Mouse (Mus musculus) retina, postnatal 7 days (tissue): ENCODE results near the gene Uqcr10.

Experiments used
- DNase-seq: peaks from one replicate; pipeline ENCODE4 v3.0.0-alpha.2; 2012; ENCODE audit warnings: low read depth, low spot score

Gene Uqcr10

GRCm38 (mm10) chr11:4704072-4704964 lies at the start of gene Uqcr10, which contains the start of gene Zmat5:
Uqcr10 (minus strand) TSS chr11:4704342.
Zmat5 (plus strand) TSS chr11:4704678.
- peak; percentile 92 for DNase-seq

GRCm38 (mm10) chr11:4752836-4753235 lies 48.7 kb upstream of the Uqcr10 start:
- DNase-seq = no peak

- no peak for DNase-seq
Observed at GRCm38 (mm10) chr11:4750263-4750662, 46.1 kb upstream of the Uqcr10 start.

- DNase-seq = no peak
Observed at GRCm38 (mm10) chr11:4747285-4747684, 43.1 kb upstream of the Uqcr10 start.

GRCm38 (mm10) chr11:4746733-4747132 lies 42.6 kb upstream of the Uqcr10 start, which contains the start of gene Cabp7:
Cabp7 (minus strand) TSS chr11:4746778.
- DNase-seq = no peak

- DNase-seq = no peak
Observed at GRCm38 (mm10) chr11:4745969-4746368, 41.8 kb upstream of the Uqcr10 start.

- no peak for DNase-seq
Observed at GRCm38 (mm10) chr11:4744691-4745090, 40.5 kb upstream of the Uqcr10 start.

GRCm38 (mm10) chr11:4740785-4741184 lies 36.6 kb upstream of the Uqcr10 start:
- DNase-seq = no peak

- no peak for DNase-seq
Observed at GRCm38 (mm10) chr11:4738719-4739118, 34.6 kb upstream of the Uqcr10 start.

GRCm38 (mm10) chr11:4737682-4738081 lies 33.5 kb upstream of the Uqcr10 start:
- no peak for DNase-seq

- no peak for DNase-seq
Observed at GRCm38 (mm10) chr11:4736355-4736754, 32.2 kb upstream of the Uqcr10 start.

GRCm38 (mm10) chr11:4734179-4734578 lies 30.0 kb upstream of the Uqcr10 start:
- DNase-seq = no peak

GRCm38 (mm10) chr11:4731781-4732180 lies 27.6 kb upstream of the Uqcr10 start:
- DNase-seq = no peak

- DNase-seq = no peak
Observed at GRCm38 (mm10) chr11:4730913-4731312, 26.8 kb upstream of the Uqcr10 start.

- no peak for DNase-seq
Observed at GRCm38 (mm10) chr11:4730096-4730495, 26.0 kb upstream of the Uqcr10 start.

GRCm38 (mm10) chr11:4729603-4730002 lies 25.5 kb upstream of the Uqcr10 start:
- DNase-seq = no peak

- no peak for DNase-seq
Observed at GRCm38 (mm10) chr11:4721728-4722127, 17.6 kb upstream of the Uqcr10 start.

GRCm38 (mm10) chr11:4720900-4721580 lies 16.9 kb upstream of the Uqcr10 start:
- DNase-seq = no peak

- no peak for DNase-seq
Observed at GRCm38 (mm10) chr11:4720393-4720792, 16.3 kb upstream of the Uqcr10 start.

GRCm38 (mm10) chr11:4719961-4720360 lies 15.8 kb upstream of the Uqcr10 start:
- DNase-seq = no peak

GRCm38 (mm10) chr11:4718548-4718947 lies 14.4 kb upstream of the Uqcr10 start:
- no peak for DNase-seq

GRCm38 (mm10) chr11:4716530-4717236 lies 12.5 kb upstream of the Uqcr10 start:
- no peak for DNase-seq
